Mouse (Mus musculus) frontal cortex, postnatal 10 days (tissue): ENCODE measurements around the gene Nmnat2.
A peak's percentile ranks its signal among the peaks of the same experiment; 100 is the strongest.

Experiments
- DNase-seq, 2 experiments: peaks; one replicate each; pipeline ENCODE4 v3.0.0; 2022; ENCODE audit warnings: low spot score in 2 of 2, mixed read lengths in 1 of 2

Gene Nmnat2

DNA sequence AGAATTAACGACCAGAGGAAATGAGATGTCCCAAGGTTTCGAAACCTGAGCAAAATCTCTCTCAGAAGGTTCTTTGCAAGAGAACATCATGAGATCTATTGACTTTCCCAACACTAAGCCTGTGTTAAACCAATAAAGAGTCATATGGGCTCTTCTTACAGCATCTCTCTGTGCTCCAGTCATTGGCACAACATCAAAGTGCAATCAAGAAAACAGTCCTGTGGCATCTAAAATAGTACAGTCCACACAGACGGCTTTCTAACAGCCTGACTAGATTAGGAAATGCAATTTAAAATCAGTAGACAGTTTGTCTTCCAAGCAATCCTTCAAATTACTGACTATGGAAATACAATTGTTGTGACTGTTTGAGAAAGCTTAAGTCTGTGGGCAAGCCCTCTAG, 32.2 kb downstream of the Nmnat2 start:
- no peak for DNase-seq

DNA sequence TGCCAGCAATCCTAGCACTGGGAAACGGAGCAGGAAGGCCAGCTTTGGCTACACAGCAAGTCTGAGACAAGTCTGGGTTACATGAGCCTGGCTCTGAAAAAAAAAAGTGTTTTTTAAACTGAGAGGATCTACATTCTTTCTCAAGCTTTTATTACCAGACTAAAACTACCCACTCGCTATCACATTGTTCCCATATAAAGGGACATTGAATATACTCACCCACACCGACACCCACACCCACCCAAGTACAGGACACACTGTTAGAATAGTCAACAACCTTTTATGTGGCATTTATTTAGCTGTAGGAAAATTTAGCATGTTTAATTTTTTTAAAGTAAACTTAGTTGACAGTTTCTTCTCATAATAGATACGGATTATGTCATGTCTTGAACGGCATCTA, 35.3 kb downstream of the Nmnat2 start:
- DNase-seq, result no peak

DNA sequence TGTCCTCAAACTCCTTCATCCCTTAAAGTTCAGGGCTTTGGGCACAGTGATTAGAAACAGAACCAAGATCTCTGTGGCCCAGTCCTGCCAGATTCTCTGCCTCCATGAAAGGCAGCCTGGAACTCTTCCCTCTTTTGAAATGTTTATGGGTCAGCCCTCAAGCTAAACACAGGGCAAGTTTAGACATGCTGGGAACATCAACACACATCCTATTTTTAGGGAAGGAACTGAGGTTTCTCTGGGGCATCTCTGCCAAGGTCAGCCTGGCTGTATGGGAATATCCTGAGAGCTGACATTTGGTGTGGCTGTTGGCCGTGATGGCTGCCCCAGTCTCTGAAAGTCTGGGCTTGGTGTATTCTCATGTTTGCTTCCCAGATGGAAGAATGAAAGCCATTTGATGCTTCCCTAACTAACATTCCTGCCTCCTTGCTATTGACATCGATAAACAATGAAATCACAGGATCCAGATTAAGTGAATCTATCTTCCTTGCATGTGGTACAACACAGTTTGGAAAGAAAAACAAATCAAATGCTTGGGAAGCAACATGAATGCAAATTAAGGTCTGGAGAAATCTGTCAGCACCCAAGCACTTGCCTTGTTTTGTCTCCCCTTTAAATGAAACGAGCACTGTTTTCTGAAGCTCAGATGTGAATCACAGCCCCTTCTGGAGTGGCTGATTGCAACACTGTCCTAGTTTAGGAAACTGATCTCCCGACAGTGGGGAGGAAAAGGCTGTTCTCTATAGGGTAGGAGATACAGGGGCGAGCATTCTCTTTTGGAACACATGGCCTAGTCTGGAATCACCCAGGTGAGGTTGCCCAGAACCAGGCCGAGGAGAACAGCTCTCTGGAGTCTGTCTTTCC, 37.7 kb downstream of the Nmnat2 start:
- DNase-seq, result no peak

DNA sequence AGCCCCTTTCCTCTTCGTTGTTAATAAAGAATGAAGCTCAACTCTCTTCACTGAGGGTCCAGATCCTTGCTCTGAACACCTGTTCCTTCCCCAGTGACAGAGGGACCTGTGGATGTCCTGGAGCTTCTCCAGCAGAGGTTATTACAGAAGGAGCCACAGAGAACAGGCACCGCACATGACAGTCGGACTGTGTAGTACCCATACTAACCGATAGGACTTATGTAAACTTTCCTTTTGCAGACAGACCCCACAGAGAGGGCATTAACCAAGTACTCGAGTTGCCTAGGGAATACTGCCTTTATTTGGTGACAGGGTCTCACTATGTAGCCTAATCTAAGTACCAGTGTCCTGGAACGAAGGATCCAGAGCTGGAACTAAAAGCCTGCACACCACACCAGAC, 39.0 kb downstream of the Nmnat2 start:
- DNase-seq, result no peak

DNA sequence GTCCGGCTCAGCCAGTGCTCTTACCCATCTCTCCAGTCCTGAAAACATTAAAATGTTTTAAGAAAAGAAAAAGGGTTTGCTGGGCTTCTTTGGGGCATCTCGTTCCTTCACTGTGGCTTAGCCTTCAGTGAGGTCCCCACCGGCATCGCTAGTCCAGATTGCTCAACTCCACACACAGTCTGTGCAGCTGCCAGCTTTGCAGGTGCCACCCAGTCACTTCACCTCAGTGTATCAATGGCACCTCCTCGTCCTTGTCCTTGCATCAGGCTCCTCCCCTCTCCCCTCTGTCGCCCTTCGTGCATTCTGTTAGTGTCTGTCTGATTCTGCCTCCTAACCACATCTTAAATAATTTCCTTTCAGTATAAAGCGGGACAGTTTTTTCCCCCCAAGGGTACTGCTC, 45.2 kb downstream of the Nmnat2 start:
- DNase-seq, result no peak

DNA sequence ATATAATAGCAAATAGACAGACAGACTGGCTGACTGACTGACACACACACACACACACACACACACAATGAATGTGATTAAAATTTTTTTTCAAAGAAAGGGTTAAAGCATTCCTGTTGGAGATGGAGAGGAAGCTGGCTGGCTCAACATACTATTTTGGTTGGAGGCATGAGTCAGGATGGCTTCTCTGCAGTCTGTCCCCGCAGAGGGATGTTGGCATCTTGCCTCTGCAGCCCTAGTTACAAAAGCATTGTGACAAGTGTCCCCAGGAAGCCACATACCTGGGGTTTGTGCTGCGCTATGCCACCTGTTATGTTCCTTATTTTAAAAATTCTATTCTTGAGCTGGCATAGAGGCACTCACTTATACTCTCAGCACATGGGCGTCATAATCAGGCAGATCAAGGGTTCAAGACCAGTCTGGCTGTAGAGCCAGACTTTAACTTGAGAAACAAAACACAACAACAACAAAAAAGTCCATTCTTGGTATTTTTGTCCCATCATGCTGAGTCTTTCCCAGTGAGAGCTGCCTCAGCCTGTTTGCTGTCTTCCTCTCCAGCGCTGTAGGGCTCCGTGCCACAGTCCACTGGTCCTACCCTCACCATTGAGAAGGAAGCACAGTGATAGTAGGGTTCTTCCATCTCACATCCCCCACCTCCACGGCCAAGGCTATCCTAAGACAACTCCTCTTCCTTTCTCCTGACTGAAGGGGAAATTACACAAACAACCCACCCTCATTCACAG, 45.9 kb downstream of the Nmnat2 start:
- peak in 1 of 2 experiments; percentile 41 for DNase-seq

DNA sequence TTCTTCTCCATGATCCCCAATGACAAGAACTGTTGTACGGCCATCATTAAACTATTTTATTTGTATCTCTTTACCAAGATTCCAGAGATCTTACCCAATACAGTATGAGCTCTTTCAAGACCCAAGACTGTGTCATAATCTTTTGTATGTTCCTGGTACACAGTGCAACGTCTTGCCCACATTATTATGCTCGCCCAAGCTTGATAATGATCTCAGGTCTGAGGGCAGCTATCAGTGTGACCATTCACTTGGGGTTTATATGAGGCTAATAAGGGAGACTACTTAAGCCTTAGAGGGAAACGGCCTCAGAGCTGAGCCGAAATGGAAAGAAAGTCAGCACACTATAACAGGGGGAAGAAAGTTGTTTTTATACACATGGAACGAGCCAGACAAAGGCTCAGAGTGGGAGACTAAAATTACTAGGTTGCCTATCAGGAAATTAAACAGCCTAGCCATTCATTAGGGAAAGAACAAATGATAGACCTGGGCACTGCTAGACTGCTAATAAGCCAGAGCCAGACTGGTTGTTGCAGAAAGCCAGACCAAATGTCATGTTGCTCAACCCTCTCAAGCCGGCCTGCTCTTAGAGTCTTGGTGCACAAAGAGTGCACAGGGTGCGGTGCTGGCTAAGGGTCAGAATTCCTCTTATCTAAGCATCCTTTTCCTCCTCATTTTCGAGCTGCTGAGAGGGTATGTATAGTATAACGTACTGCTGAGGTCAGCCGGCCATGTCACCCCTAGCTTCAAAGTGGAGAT, 47.7 kb downstream of the Nmnat2 start:
- no peak for DNase-seq

DNA sequence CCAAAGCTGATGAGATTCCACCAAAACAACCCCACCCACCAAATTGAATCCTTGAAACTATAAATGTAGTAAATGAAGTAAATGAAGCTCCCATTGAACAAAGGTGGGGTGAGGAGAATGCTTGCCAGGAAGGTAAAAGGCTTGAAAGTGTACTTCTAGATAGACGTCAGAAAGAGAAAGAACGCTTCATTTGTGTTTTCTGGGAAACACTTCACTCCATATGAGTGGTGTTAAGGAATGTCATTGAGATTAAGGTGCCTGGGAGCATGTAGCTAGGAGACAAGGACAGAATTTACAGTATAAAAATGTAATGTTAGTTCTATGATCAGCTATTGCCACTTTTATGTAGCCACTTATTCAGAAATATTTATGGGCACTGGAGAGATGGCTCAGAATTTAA, 49.7 kb downstream of the Nmnat2 start:
- no peak for DNase-seq

DNA sequence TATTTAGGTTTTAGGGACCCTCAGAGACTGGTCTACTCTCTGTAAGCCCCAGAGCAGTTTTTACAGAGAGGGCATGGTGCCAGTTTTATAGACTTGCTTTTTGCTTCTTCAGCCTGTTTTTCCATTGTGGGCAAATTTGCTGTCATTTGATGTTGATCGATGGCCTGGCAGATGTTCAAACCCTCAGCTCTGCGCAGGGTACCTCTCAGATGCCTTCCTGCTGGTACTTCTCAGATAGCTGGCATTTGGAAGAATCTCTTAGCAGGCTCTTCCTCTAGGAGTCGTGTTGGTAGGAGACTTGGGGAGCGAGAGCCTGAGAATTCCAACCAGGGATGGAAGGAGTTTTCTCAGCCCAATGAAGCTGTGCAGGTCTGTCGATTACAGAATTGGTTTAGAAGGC, 51.3 kb downstream of the Nmnat2 start:
- no peak for DNase-seq

DNA sequence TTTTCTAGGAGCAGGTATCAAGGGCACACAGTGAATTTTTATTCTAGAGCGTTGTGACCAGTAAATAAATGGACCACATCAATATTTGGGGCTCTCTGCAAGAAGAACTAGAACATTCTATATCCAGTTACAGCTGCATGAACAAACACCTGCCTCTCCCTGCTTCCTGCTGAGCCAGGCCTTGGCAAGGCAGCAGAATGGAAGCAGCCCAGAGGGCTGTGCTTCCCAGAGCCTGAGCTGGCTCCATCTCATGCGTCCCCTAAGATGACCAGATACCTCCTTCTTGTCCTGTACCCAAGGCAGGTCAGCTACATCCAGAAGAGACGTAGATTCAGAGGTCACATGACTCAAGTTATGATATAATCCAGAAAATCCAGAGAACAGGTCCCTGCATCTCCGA, 52.0 kb downstream of the Nmnat2 start:
- no peak for DNase-seq

DNA sequence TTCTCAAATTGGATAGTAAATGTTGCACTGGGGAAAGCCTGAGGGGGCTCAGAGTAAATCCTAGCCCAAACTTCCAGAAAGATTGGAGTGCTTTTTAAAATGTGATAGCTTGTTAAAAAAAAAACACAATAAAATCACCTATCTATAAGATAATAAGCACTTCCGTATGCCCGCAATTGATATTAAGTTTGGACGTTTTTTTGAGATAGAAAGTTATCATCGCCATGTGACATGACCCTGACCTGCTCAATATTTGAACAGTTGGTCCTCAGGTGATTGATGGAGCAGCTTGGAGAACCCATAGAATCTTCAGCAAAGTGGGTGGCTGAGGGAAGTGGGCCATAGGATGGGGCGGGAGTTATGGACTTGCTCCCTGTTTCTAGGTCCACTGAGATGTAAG, 52.5 kb downstream of the Nmnat2 start:
- no peak for DNase-seq

DNA sequence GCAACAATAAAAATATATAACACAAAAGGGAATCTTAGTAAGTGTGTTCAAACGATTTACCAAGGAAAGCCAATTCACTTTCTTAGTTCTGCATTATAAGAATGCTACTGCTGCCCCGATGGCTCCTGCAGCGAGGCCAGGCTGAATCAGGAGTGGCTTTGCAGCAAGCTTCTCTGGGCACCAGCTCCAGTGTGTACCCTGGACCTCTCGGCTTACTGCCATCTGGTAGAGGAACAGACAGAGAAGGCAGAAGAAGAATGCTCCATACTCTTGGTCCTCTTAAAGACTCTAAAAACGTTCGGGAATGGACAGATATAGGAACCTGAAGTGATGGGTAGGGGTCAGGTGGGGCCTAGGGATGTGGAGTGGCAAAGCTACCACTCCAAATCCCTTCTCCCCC, 53.0 kb downstream of the Nmnat2 start:
- no peak for DNase-seq

DNA sequence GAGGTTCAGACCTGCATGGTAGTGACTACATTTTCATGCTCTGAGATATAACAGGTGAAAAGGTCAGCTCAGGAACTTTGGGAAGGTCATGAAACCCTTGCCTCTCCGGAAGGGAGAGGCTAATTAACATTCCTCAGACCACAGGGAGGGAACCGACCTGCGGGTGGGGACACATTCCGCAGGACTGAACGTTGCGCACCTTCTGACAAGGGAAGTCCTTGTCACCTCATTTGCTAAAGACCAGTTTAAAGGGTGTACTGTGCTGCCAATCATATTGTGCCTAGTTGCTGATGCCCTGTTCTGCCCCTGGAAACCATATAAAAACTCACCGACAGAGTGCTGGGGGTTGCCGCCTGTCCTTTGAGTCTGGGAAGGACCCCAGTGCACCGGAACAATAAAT, 54.5 kb downstream of the Nmnat2 start:
- no peak for DNase-seq

DNA sequence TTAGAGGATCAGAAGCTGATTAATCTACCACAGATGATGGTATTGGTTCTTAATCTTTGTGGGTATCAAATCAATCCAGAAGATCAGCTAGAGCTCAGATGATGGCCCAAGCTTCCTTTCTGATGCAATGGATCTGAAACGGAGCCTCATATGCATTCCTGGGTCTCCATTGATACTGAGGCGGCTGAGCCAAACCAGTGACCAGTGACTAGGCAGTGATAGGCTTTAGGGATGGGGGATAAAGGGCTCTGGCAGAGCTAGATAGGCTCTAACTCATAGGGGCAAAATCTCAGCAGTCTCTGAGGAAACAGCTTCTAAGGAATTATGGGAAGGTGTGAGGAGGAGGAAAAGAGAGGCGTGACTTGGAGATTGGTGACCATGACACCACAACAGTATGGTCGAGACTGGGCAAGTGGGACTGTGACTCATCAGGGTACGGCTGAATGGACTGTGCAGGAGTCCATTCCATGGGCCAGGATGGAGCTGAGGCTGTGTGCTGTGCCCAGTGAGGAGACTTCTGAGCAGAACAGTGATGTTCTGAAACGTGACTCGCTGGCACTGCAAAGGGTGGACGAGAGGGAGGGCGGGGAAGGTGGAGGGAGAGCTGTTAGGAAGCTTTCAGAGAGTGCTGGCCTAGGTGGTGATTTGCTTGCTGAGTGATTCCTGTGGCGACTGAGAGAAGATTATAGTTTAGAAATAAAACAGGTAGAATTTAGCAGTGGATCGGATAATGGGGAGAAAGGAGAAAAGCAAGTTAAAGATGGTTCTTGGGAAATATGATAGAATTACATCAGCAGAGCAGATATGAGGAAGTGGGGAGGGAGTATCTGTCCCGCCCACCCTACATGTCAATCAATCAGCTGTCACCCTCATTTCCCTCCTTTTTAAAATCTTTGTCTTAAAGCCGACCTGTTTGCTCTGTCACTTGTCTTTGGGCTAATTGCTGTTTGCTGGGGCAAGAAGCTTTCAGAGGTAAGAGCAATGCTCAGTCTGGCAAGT, 55.9 kb downstream of the Nmnat2 start:
- no peak for DNase-seq

DNA sequence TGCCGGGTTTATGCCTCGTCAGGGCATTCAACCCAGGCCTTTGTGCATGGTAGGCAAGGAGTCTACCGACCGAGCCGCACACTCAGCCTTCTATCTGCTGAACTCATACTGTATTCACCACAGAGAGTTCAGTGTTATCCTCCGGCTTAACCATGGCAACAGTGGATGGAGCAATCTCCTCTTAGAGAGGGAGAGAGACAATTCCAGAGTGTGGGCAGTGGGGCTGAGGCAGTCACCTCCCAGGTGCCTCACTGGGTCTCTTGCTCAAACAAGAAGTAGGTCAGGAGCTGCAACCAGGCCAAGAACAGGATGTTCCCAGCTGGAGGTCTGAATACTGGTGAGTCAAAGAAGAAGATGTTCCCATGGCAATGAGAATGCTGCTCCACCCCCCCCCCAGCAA, 56.8 kb downstream of the Nmnat2 start:
- no peak for DNase-seq

DNA sequence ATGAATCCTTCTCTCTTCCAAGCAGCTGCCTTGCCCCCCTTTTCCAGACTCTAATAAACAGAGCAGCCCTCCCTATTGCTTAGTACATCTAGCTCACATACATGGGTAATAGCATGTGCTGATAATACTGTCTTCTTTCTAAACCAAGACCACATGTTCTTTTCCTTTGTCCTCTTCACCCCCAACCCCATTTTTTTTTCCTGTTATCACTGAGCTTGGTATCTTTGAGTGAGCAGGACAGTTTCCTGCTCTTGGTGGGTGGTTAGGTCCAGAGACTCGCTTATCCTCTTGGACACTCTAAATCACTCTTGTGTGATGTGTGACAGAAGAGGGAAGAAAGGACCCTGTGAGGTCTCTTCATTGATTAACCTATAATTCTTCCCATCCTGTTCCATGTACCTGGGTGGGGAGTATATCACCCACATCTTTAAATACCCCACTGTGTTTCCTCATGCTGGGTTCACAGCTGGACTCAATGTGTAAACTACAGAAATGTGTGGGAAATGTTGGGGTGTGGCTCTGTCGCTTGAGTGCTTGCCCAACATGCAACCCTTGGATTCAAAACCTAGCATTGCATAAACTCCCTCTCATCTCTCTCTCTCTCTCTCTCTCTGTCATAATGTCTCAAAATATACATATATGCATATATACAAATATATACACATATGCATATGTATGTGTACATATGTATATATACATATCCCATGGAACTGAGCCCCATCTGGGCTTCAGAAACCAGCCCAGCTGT, 58.9 kb downstream of the Nmnat2 start:
- DNase-seq, result no peak

DNA sequence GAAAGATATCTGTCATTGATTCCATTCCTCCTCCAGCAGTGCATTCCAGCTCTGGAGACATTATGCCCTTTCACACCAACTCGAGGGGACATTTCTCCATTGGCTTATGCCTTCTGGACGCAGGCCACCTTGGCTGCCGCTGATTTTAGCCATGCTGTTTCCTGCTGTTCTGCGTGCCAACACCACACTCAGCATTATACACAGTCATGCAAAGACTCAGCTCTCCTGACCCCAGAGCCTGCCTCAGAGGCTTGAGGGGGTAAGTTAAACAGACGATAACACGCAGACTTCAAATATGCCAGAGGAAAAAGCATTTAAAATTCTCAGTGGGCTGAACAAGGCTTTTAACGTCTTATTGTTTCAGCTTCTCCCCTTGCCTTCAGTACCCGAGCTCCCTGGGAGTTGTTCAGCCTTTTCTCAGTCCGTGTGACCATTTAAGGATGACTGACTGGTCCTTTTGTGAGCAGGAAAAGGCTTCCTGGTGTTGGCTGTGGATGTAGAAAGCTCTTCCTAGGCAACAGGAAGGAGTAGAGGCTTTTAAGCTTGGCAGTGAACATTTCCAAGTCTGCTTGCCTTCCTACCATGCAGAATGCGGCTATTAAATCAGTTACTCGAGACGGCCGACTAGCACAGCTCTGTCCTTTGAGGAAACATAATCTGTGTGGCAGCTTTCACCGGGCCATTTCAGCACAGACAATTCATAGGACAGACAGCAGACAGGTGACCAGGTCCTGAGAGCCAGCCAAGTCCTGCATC, 59.8 kb downstream of the Nmnat2 start:
- DNase-seq, result no peak

DNA sequence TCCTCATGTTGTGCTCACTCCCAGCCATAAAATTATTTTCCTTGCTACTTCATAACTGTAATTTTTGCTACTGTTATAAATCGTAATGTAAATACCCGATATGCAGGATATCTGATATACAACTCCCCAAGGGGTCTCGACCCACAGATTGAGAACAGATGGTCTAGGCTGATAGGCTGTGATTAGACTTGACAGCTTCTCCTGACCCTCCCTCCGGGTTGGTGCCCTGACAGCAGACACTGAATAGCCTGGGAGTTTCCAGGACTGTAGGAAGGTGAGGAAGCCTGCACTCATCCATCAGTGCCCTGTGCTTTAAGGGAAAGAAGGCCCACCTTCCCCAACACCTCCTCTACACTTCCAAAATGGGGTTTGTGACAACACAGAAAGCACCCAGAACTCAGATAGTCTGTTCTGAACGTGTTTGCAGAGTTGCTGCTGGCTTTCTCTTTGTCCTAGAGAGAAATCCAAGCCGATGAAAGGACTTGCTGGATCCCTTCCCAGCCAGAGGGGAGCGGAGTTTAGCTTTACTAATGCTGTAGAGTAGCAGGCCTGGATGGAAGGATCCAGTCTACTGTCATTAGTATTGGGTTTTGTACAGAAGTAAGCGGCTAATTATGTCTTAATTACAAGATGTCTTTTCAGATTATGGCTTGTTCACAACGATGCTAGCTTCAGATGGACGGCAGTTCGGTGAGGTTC, 61.8 kb downstream of the Nmnat2 start:
- DNase-seq, result no peak

DNA sequence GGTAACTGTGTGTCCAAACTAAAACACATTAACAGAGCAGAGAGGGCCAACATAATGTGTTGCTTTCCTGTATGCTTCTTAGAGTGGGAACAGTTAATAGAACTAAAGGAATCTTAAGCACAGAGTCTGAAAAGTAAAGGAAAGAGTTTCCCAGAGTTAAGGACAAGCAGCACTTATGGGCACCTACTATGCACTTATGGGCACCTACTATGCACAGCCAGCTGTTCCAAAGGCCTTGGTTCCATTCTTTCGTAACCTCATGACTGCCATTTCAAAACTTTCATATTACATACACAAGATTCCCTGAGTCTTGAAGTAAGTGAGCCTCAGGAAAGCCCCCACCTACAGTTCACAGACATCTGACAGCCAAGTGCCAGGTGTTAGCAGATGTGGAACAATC, 64.3 kb downstream of the Nmnat2 start:
- no peak for DNase-seq
